Mouse (Mus musculus) hindbrain, embryonic 15.5 days (tissue): ENCODE results near the gene Irgq. TPM values are rescaled to one million over a fixed set of nuclear protein-coding genes. Genes with fewer than 3 reads are reported as not detected.
"Not testable (repeated sequence)": the region's sequence is repeated elsewhere in the genome, so short reads cannot be mapped to it uniquely, and the experiment has no call there.

Source experiments
- ATAC-seq: fragments of 200-750 bp; cut with Nextera tagmentation; 2 replicates; pipeline ENCODE4 v1.8.0; 2017; ENCODE audit warnings: low read depth, moderate number of reproducible peaks, moderate TSS enrichment; ENCODE audit not compliant: low FRiP score
- H3K27ac ChIP-seq: fragments of 300-500 bp; sonication (generic); replicated peaks from 2 replicates; pipeline ENCODE4 v1.5.1; 2015; ENCODE audit warnings: mild to moderate bottlenecking, inconsistent platforms
- H3K27me3 ChIP-seq: fragments of 300-500 bp; sonication (generic); 2 replicates; pipeline ENCODE4 v1.6.1; 2015; ENCODE audit warnings: control low read depth, inconsistent platforms
- H3K36me3 ChIP-seq: fragments of 300-500 bp; sonication (generic); 2 replicates; pipeline ENCODE4 v1.6.1; 2015; ENCODE audit warnings: control low read depth, inconsistent platforms
- H3K4me1 ChIP-seq: fragments of 300-500 bp; sonication (generic); replicated peaks from 2 replicates; pipeline ENCODE4 v1.6.1; 2015; ENCODE audit warnings: control low read depth, inconsistent platforms
- H3K4me2 ChIP-seq: fragments of 300-500 bp; sonication (generic); 2 replicates; pipeline ENCODE4 v1.6.1; 2015; ENCODE audit warnings: moderate library complexity, mild to moderate bottlenecking, inconsistent platforms
- H3K4me3 ChIP-seq: fragments of 300-500 bp; sonication (generic); 2 replicates; pipeline ENCODE4 v1.5.1; 2015; ENCODE audit warnings: mild to moderate bottlenecking, inconsistent platforms
- H3K9ac ChIP-seq: fragments of 300-500 bp; sonication (generic); 2 replicates; pipeline ENCODE4 v1.6.1; 2015; ENCODE audit warnings: inconsistent platforms
- H3K9me3 ChIP-seq: fragments of 300-500 bp; sonication (generic); 2 replicates; pipeline ENCODE4 v1.6.1; 2016; ENCODE audit warnings: control low read depth, inconsistent platforms
- WGBS: fragments of 180-500 bp; shearing (Covaris S2); methylation state at CpG from one replicate; pipeline ENCODE4 v1.1.7; 2015; 5-methylcytosine and 5-hydroxymethylcytosine counted together
- polyA plus RNA-seq: library from polyadenylated mRNA; unstranded; fragments of >200 nt; fragmentation: Nextera tagmentation; extraction: Ambion mirVana; gene quantifications from 2 replicates; pipeline ENCODE4 v1.2.1, GENCODE M21; 2015

Irgq gene
- polyA plus RNA-seq, 1 experiment from 2014 or later: 28.7 TPM

- H3K9me3 ChIP-seq: no peaks in the 10 kb centered on the region
- no peaks in the 10 kb centered on the region for H3K27me3 ChIP-seq
- peak overlapping the region; percentile 55; the same call in 1 of the 2 replicates for H3K27ac ChIP-seq
- H3K4me3 ChIP-seq: no peak overlapping the region
- H3K4me2 ChIP-seq: no peak overlapping the region
- peaks cover 31% of the 10 kb centered on the region for H3K36me3 ChIP-seq
- WGBS: 45% methylated on average over 6 of the region's 6 CpGs
- peaks cover 11% of the 10 kb centered on the region; the same call in 1 of the 2 replicates for H3K4me1 ChIP-seq
- no peak overlapping the region for H3K9ac ChIP-seq
- ATAC-seq: no peak
Observed at GRCm38 (mm10) chr7:24517654-24518053, 12.8 kb upstream of the Irgq start.

- H3K27me3 ChIP-seq: no peaks in the 10 kb centered on the region
- H3K4me1 ChIP-seq: peaks cover 4% of the 10 kb centered on the region; the same call in 1 of the 2 replicates
- ATAC-seq: no peak
- no peak overlapping the region for H3K4me3 ChIP-seq
- WGBS: 34% methylated on average over 3 of the region's 3 CpGs
- no peaks in the 10 kb centered on the region for H3K9me3 ChIP-seq
- H3K4me2 ChIP-seq: no peak overlapping the region
- H3K27ac ChIP-seq: no peak overlapping the region
- H3K36me3 ChIP-seq: peaks cover 25% of the 10 kb centered on the region
- H3K9ac ChIP-seq: no peak overlapping the region
Observed at GRCm38 (mm10) chr7:24519130-24519529, 11.4 kb upstream of the Irgq start.

GRCm38 (mm10) chr7:24520054-24520453 lies 10.4 kb upstream of the Irgq start:
- H3K27me3 ChIP-seq, H3K4me2 ChIP-seq, H3K9me3 ChIP-seq, H3K4me3 ChIP-seq, H3K9ac ChIP-seq, H3K4me1 ChIP-seq, H3K27ac ChIP-seq, ATAC-seq: not testable (repeated sequence)
- WGBS: 75% methylated on average over 10 of the region's 10 CpGs
- peaks cover 17% of the 10 kb centered on the region for H3K36me3 ChIP-seq

GRCm38 (mm10) chr7:24522805-24523204 lies 7.7 kb upstream of the Irgq start:
- Histone ChIP-seq H3K9ac (no peak overlapping the region), H3K27me3 (no peaks in the 10 kb centered on the region), H3K4me2 (no peak overlapping the region), H3K4me1 (peaks cover 2% of the 10 kb centered on the region; the same call in 1 of the 2 replicates), H3K9me3 (no peaks in the 10 kb centered on the region), H3K36me3 (no peaks in the 10 kb centered on the region), H3K27ac (no peak overlapping the region), H3K4me3 (no peak overlapping the region)
- 64% methylated on average over 5 of the region's 5 CpGs for WGBS
- ATAC-seq: no peak

- Histone ChIP-seq H3K27me3 (no peaks in the 10 kb centered on the region), H3K4me1 (no peaks in the 10 kb centered on the region), H3K4me3 (no peak overlapping the region), H3K27ac (no peak overlapping the region), H3K9ac (no peak overlapping the region), H3K4me2 (no peak overlapping the region), H3K36me3 (no peaks in the 10 kb centered on the region), H3K9me3 (no peaks in the 10 kb centered on the region)
- WGBS: 82% methylated on average over 6 of the region's 6 CpGs
- no peak for ATAC-seq
Observed at GRCm38 (mm10) chr7:24523723-24524122, 6.8 kb upstream of the Irgq start.

- no peak overlapping the region for H3K4me3 ChIP-seq
- no peaks in the 10 kb centered on the region for H3K27me3 ChIP-seq
- H3K27ac ChIP-seq: no peak overlapping the region
- no peak overlapping the region for H3K4me2 ChIP-seq
- no peak for ATAC-seq
- H3K36me3 ChIP-seq: no peaks in the 10 kb centered on the region
- H3K9ac ChIP-seq: no peak overlapping the region
- H3K4me1 ChIP-seq: peaks cover 8% of the 10 kb centered on the region
- H3K9me3 ChIP-seq: no peaks in the 10 kb centered on the region
- WGBS: 85% methylated on average over 6 of the region's 6 CpGs
Observed at GRCm38 (mm10) chr7:24524978-24525377, 5.5 kb upstream of the Irgq start.

- no peak overlapping the region for H3K4me3 ChIP-seq
- 80% methylated on average over 12 of the region's 12 CpGs for WGBS
Observed at GRCm38 (mm10) chr7:24525686-24526420, 4.6 kb upstream of the Irgq start.

GRCm38 (mm10) chr7:24528861-24529260 lies 1.6 kb upstream of the Irgq start:
- H3K36me3 ChIP-seq: peaks cover 7% of the 10 kb centered on the region; the same call in 1 of the 2 replicates
- no peak overlapping the region for H3K4me2 ChIP-seq
- H3K4me1 ChIP-seq: peaks cover 33% of the 10 kb centered on the region
- H3K27me3 ChIP-seq: no peaks in the 10 kb centered on the region
- H3K4me3 ChIP-seq: no peak overlapping the region
- no peaks in the 10 kb centered on the region for H3K9me3 ChIP-seq
- ATAC-seq: no peak
- 92% methylated on average over 11 of the region's 11 CpGs for WGBS
- no peak overlapping the region for H3K27ac ChIP-seq
- no peak overlapping the region for H3K9ac ChIP-seq

More at GRCm38 (mm10) chr7:24525686-24526420, 4.6 kb upstream of the Irgq start:
- no peak overlapping the region for H3K9ac ChIP-seq
- no peak overlapping the region for H3K4me2 ChIP-seq
- H3K27me3 ChIP-seq: no peaks in the 10 kb centered on the region
- H3K36me3 ChIP-seq: no peaks in the 10 kb centered on the region
- no peak for ATAC-seq
- H3K27ac ChIP-seq: no peak overlapping the region
- peaks cover 8% of the 10 kb centered on the region for H3K4me1 ChIP-seq
- H3K9me3 ChIP-seq: no peaks in the 10 kb centered on the region

- peak overlapping the region; percentile 77 for H3K9ac ChIP-seq
- 62% methylated on average over 11 of the region's 11 CpGs for WGBS
- H3K36me3 ChIP-seq: peaks cover 12% of the 10 kb centered on the region; the same call in 1 of the 2 replicates
- peak overlapping the region; percentile 95 for H3K27ac ChIP-seq
- H3K4me2 ChIP-seq: peak overlapping the region; percentile 90
- no peaks in the 10 kb centered on the region for H3K9me3 ChIP-seq
- peak overlapping the region; percentile 51 for H3K4me3 ChIP-seq
- H3K4me1 ChIP-seq: peaks cover 40% of the 10 kb centered on the region
- ATAC-seq: peak; percentile 0; the same call in 1 of the 2 replicates
- no peaks in the 10 kb centered on the region for H3K27me3 ChIP-seq
Observed at GRCm38 (mm10) chr7:24529580-24529979, 909 bp upstream of the Irgq start.

- Histone ChIP-seq H3K9me3 (no peaks in the 10 kb centered on the region), H3K36me3 (peaks cover 25% of the 10 kb centered on the region), H3K4me3 (peak overlapping the region; percentile 51), H3K4me2 (peak overlapping the region; percentile 90), H3K27me3 (no peaks in the 10 kb centered on the region), H3K27ac (peak overlapping the region; percentile 95), H3K9ac (peak overlapping the region; percentile 84), H3K4me1 (peaks cover 45% of the 10 kb centered on the region)
- WGBS: under 1% methylated on average over 43 of the region's 43 CpGs
- ATAC-seq: peak; percentile 52
Observed at GRCm38 (mm10) chr7:24531211-24531971, 902 bp downstream of the Irgq start.

- no peak for ATAC-seq
- Histone ChIP-seq H3K9ac (no peak overlapping the region), H3K27me3 (no peaks in the 10 kb centered on the region), H3K4me2 (no peak overlapping the region), H3K9me3 (no peaks in the 10 kb centered on the region), H3K4me3 (no peak overlapping the region), H3K4me1 (peaks cover 45% of the 10 kb centered on the region), H3K36me3 (peaks cover 25% of the 10 kb centered on the region), H3K27ac (no peak overlapping the region)
- 60% methylated on average over 28 of the region's 28 CpGs for WGBS
Observed at GRCm38 (mm10) chr7:24533031-24533571, 2.6 kb downstream of the Irgq start.

GRCm38 (mm10) chr7:24533806-24534205 lies 3.3 kb downstream of the Irgq start:
- H3K27ac ChIP-seq: no peak overlapping the region
- H3K36me3 ChIP-seq: peaks cover 25% of the 10 kb centered on the region
- H3K4me2 ChIP-seq: peak overlapping the region; percentile 29; the same call in 1 of the 2 replicates
- no peaks in the 10 kb centered on the region for H3K9me3 ChIP-seq
- peaks cover 45% of the 10 kb centered on the region for H3K4me1 ChIP-seq
- no peak for ATAC-seq
- 0 out of 2 replicates have a peak overlapping the region, but pooled peaks have one; percentile 1 for H3K9ac ChIP-seq
- WGBS: 25% methylated on average over 41 of the region's 42 CpGs
- 0 out of 2 replicates have a peak overlapping the region, but pooled peaks have one; percentile 5 for H3K4me3 ChIP-seq
- no peaks in the 10 kb centered on the region for H3K27me3 ChIP-seq
